Mouse (Mus musculus) ES-Bruce4 (cell line): ENCODE data around the gene Ctbp2. TPM values are rescaled to one million over a fixed set of nuclear protein-coding genes. Genes with fewer than 3 reads are reported as not detected.
A peak's percentile ranks its signal among the peaks of the same experiment; 100 is the strongest.

Experiments
- H3K27ac ChIP-seq: 2 replicates; pipeline ENCODE4 v1.5.1; 2012; ENCODE audit warnings: low read length, inconsistent platforms; ENCODE audit not compliant: insufficient read depth
- H3K27me3 ChIP-seq: 2 replicates; pipeline ENCODE4 v1.6.1; 2012; ENCODE audit warnings: mild to moderate bottlenecking, low read length, inconsistent platforms; ENCODE audit not compliant: control insufficient read depth, poor library complexity, insufficient read depth, severe bottlenecking
- H3K36me3 ChIP-seq: 2 replicates; pipeline ENCODE4 v1.6.1; 2012; ENCODE audit warnings: inconsistent platforms, mild to moderate bottlenecking, low read length, moderate library complexity; ENCODE audit not compliant: control insufficient read depth, poor library complexity, insufficient read depth, severe bottlenecking
- H3K4me1 ChIP-seq: one replicate; pipeline ENCODE4 v1.8.1; 2011; ENCODE audit warnings: low read length; ENCODE audit not compliant: control insufficient read depth, insufficient read depth
- H3K4me3 ChIP-seq: 2 replicates; pipeline ENCODE4 v1.5.1; 2011; ENCODE audit warnings: low read depth, mild to moderate bottlenecking, low read length
- H3K9ac ChIP-seq: 2 replicates; pipeline ENCODE4 v1.6.1; 2012; ENCODE audit warnings: low read depth, mild to moderate bottlenecking, inconsistent platforms; ENCODE audit not compliant: poor library complexity, severe bottlenecking
- H3K9me3 ChIP-seq: replicated peaks from 2 replicates; pipeline ENCODE4 v1.6.1; 2012; ENCODE audit warnings: mild to moderate bottlenecking, low read length, inconsistent platforms; ENCODE audit not compliant: control insufficient read depth, poor library complexity, insufficient read depth, severe bottlenecking
- CTCF ChIP-seq: IDR thresholded peaks from one replicate; pipeline ENCODE4 v1.8.1; 2011; ENCODE audit warnings: low read depth, low read length
- EP300 ChIP-seq: IDR thresholded peaks from 2 replicates; pipeline ENCODE4 v1.6.1; 2011; ENCODE audit warnings: low read depth, low read length; ENCODE audit not compliant: insufficient read depth
- POLR2A ChIP-seq: IDR thresholded peaks from one replicate; pipeline ENCODE4 v1.8.1; 2011; ENCODE audit warnings: low read length; ENCODE audit not compliant: insufficient read depth
- polyA plus RNA-seq: library from polyadenylated mRNA; stranded (reverse); fragments of >200 nt; gene quantifications from 2 replicates; pipeline ENCODE4 v1.2.4, GENCODE M21; 2011; ENCODE audit warnings: low read depth; ENCODE audit not compliant: missing spikeins, insufficient read depth, insufficient read length

The Ctbp2 gene
- polyA plus RNA-seq, 1 experiment, result 218 TPM

DNA sequence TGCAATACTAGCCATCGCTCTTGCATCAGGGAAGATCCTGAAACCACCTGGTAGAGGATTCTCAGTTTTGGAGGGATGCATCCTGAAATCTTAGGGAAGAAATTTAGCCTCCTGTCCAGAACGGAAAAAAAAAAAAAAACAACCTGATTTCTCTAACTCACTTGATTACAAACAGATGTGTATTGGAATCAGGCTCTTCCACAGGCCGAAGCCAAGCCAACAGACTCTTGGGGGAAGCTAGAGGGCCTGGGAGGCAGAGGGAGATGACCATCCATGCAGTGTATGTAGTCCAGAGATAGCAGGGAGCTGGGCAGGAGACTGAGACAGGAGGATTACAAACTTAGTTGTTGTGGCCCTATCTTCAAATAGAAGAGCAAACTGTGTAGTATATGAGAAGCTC is 30.0 kb downstream of the Ctbp2 start:
- H3K27ac ChIP-seq, result no peak overlapping the region; the same call in none of the 2 replicates
- H3K9me3 ChIP-seq, result no peaks in the 10 kb centered on the region
- H3K4me1 ChIP-seq, result peaks cover 11% of the 10 kb centered on the region
- peaks cover 22% of the 10 kb centered on the region for H3K36me3 ChIP-seq
- TF ChIP-seq POLR2A, result no peak
- TF ChIP-seq EP300, result no peak
- H3K27me3 ChIP-seq, result no peaks in the 10 kb centered on the region
- no peak overlapping the region for H3K4me3 ChIP-seq
- H3K9ac ChIP-seq, result no peak overlapping the region

DNA sequence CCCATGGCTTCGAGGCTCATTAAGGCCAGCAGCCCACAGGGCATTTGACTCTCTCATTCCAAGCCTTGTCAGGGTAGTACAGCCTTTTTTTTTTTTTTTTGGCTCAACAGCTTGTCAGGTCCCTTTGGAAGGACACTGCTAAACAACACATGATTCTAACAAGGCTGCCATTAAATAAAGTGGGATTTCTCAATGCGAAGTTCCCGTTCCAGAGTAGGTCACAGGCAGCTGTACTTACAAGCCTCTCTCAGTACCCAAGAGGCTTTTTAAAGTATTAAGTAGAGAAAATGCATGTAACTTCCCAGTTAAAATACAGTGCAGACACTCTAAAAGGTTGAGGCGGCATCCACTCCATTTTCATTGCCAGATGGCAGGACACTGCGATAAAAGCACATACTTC is 30.4 kb downstream of the Ctbp2 start:
- Histone ChIP-seq H3K4me3 (no peak overlapping the region), H3K27me3 (no peaks in the 10 kb centered on the region), H3K9me3 (no peaks in the 10 kb centered on the region), H3K36me3 (peaks cover 22% of the 10 kb centered on the region), H3K27ac (no peak overlapping the region; the same call in 1 of the 2 replicates), H3K9ac (no peak overlapping the region), H3K4me1 (peaks cover 12% of the 10 kb centered on the region)
- TF ChIP-seq POLR2A, result no peak
- TF ChIP-seq EP300, result no peak
- TF ChIP-seq CTCF, result no peak

DNA sequence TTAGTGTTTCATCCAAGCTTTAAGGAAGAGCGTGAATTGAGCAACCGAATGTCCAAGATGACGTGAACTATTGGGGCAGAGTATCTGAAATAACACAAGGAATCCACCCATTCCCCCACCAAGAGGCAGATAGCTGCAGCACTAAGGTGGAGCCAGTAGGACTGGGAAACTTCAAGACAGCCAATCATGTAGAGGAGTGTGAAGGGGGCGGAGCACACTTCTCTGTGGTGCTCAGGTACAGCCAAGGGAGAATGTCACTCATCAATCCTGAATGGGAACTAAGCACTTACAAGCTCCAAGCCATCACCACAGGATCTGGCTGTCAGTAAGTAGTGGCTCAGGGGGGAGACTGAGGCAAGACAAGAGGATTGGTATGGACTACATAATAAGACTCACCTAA is 33.5 kb downstream of the Ctbp2 start:
- Histone ChIP-seq H3K4me1 (peaks cover 11% of the 10 kb centered on the region), H3K27ac (no peak overlapping the region), H3K9me3 (no peaks in the 10 kb centered on the region), H3K36me3 (peaks cover 27% of the 10 kb centered on the region), H3K27me3 (no peaks in the 10 kb centered on the region), H3K9ac (no peak overlapping the region), H3K4me3 (no peak overlapping the region)
- TF ChIP-seq POLR2A (no peak), EP300 (no peak), CTCF (no peak)

DNA sequence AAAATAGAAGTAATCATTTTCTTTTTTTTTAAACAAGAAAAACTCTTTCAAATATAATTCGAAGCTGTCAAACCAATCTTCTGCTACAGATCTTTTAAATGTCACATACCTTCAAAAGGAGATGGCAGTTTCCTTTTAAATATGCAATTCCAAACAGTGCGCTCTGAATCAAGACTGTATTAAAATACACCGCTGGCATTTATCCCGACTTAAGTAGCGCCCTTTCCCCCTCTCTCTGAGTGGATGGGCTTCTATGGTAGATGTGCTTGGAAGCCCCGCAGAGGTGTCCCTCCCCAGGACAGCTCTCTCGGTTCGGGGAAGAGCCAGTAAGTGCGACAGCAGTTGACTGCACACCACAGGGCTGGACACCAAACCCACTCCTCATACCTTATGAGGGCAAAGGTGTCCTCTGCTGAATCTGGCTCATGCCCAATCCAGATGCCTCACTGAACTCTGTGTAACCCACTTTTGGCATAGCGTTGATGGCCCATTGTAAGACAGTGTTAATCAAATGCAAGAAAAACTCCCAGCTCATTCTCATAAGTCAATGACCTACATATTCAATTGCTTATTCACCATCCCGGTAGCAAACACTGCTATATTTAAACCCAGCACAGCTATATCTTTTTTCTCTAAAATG is 34.4 kb downstream of the Ctbp2 start:
- Histone ChIP-seq H3K36me3 (peaks cover 25% of the 10 kb centered on the region), H3K4me1 (peaks cover 11% of the 10 kb centered on the region), H3K27ac (no peak overlapping the region), H3K4me3 (no peak overlapping the region), H3K9me3 (no peaks in the 10 kb centered on the region), H3K9ac (no peak overlapping the region), H3K27me3 (no peaks in the 10 kb centered on the region)
- no peak for TF ChIP-seq EP300
- TF ChIP-seq CTCF, result no peak
- no peak for TF ChIP-seq POLR2A

DNA sequence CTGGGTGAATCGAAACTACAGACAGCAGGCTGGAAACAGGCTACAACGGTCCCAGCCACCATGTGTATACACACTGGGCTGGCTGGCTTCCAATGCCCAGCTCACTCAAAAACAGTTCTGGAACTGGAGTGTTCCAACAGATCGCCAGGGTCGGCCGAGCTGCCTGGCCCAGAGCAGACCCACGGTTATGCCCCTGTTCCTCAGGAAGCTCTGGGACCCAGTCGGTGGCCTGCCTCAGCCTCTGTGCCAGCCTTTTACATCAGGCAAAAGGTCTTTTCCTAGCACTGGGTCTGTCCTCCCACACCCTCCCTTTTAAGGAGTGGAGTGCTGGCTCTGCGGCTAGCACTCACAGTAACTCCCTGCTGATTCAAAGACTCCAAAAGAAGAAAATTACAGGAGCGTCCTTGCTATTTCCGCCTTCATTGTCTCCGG is 35.3 kb downstream of the Ctbp2 start:
- Histone ChIP-seq H3K9ac (no peak overlapping the region), H3K9me3 (no peaks in the 10 kb centered on the region), H3K36me3 (peaks cover 28% of the 10 kb centered on the region), H3K27ac (0 out of 2 replicates have a peak overlapping the region, but pooled peaks have one; percentile 21), H3K27me3 (no peaks in the 10 kb centered on the region), H3K4me3 (no peak overlapping the region), H3K4me1 (peaks cover 14% of the 10 kb centered on the region)
- TF ChIP-seq EP300 (no peak), POLR2A (no peak), CTCF (no peak)

DNA sequence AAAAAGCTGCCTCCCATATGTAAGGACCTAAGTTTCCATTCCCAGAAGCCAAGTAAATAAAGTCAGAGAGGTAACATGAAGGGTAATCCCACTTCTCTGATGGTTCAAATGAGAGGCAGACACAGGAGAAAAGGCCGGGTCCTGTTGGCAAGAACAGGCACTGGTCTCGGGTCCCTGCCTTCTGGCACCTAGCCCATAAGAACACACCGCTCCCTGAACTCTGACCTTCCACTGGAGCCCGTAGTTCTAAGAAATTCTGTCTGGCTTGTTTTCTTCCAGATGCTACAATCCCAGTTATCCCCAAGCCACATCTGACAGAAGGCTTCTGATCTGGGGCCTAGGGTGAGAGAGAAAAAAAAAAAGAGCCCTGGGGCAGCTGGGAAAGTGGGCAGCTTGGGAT is 35.7 kb downstream of the Ctbp2 start:
- Histone ChIP-seq H3K27me3 (no peaks in the 10 kb centered on the region), H3K4me3 (no peak overlapping the region), H3K4me1 (peaks cover 14% of the 10 kb centered on the region), H3K9me3 (no peaks in the 10 kb centered on the region), H3K27ac (0 out of 2 replicates have a peak overlapping the region, but pooled peaks have one; percentile 21), H3K9ac (no peak overlapping the region), H3K36me3 (peaks cover 26% of the 10 kb centered on the region)
- TF ChIP-seq EP300, result no peak
- TF ChIP-seq CTCF, result no peak
- no peak for TF ChIP-seq POLR2A
